Mouse (Mus musculus) embryonic facial prominence, embryonic 10.5 days (tissue): Measurements from ENCODE around the gene Trpm8. TPM values are rescaled to one million over a fixed set of nuclear protein-coding genes. Genes with fewer than 3 reads are reported as not detected.

Experiments used
- DNase-seq: peaks from one replicate; pipeline ENCODE4 v3.0.0-alpha.2; 2017; ENCODE audit warnings: low spot score
- H3K27ac ChIP-seq: fragments of 300-500 bp; sonication (generic); replicated peaks from 2 replicates; pipeline ENCODE4 v1.5.1; 2016; ENCODE audit warnings: mild to moderate bottlenecking
- H3K27me3 ChIP-seq: fragments of 300-500 bp; sonication (generic); replicated peaks from 2 replicates; pipeline ENCODE4 v1.6.1; 2016; ENCODE audit warnings: low read depth, mild to moderate bottlenecking; ENCODE audit not compliant: poor library complexity, severe bottlenecking
- H3K36me3 ChIP-seq: fragments of 300-500 bp; sonication (generic); replicated peaks from 2 replicates; pipeline ENCODE4 v1.6.1; 2016; ENCODE audit warnings: mild to moderate bottlenecking, moderate library complexity
- H3K4me1 ChIP-seq: fragments of 300-500 bp; sonication (generic); 2 replicates; pipeline ENCODE4 v1.6.1; 2016
- H3K4me3 ChIP-seq: fragments of 300-500 bp; sonication (generic); 2 replicates; pipeline ENCODE4 v1.5.1; 2016; ENCODE audit warnings: mild to moderate bottlenecking, moderate library complexity
- H3K9me3 ChIP-seq: fragments of 300-500 bp; sonication (generic); 2 replicates; pipeline ENCODE4 v1.6.1; 2016; ENCODE audit warnings: mild to moderate bottlenecking
- WGBS: fragments of 180-500 bp; shearing (Covaris S2); methylation state at CpG from one replicate; pipeline ENCODE4 v1.1.7; 2016; 5-methylcytosine and 5-hydroxymethylcytosine counted together
- polyA plus RNA-seq: library from polyadenylated mRNA; unstranded; fragments of >200 nt; fragmentation: Nextera tagmentation; extraction: Ambion mirVana; gene quantifications from 2 replicates; pipeline ENCODE4 v1.2.1, GENCODE M21; 2016

Trpm8 gene
- polyA plus RNA-seq, 1 experiment from 2014 or later = not detected

DNA sequence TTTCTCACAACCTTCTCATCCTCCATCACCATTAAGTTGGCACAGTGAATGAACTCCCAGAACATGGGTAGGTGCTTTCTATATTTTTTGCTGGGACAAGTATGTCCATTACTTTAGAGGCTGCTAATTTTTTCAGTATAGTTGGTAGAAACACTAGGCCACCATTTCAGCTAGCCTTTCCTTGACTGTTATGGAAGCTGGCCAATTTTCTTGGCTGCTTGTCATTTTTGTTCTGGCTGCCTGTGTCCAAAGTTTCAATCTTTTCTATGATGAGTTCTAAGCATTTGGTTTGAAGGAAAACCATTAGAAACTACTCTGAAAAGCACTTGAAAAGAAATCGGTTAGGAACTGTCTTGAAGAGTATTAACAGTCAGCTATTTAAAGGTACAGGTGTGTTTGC is 101.0 kb downstream of the Trpm8 start:
- 0 out of 2 replicates have a peak, but pooled peaks cover 6% of the 10 kb centered on the region for H3K9me3 ChIP-seq
- DNase-seq = no peak
- no peaks in the 10 kb centered on the region for H3K27me3 ChIP-seq
- no peak overlapping the region for H3K27ac ChIP-seq
- H3K4me3 ChIP-seq = no peak overlapping the region
- no peaks in the 10 kb centered on the region for H3K4me1 ChIP-seq
- 94% methylated on average over 1 of the region's 1 CpGs for WGBS
- H3K36me3 ChIP-seq = no peaks in the 10 kb centered on the region

DNA sequence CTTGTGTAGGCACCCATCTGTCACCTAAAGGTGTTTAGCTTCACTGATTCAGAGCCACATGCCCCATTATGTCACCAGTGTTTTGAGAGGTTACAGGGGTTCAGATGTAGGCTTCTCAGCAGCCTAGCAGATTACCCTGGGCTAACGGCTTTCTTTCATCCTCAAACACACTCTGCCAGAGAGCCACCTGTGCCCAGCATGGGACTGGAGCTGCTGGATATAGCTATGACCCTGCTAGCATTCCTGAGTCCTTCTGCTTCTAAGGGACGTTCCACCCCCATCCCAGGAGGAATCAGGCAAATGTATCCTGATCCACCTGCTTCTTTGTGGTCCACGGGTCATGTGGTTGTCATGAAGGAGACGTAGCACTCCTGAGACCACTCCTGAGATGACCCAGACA is 114.2 kb downstream of the Trpm8 start:
- Histone ChIP-seq H3K36me3 (no peaks in the 10 kb centered on the region), H3K27ac (no peak overlapping the region), H3K27me3 (no peaks in the 10 kb centered on the region), H3K9me3 (no peaks in the 10 kb centered on the region), H3K4me3 (no peak overlapping the region), H3K4me1 (no peaks in the 10 kb centered on the region)
- 78% methylated on average over 4 of the region's 4 CpGs for WGBS
- DNase-seq = no peak

DNA sequence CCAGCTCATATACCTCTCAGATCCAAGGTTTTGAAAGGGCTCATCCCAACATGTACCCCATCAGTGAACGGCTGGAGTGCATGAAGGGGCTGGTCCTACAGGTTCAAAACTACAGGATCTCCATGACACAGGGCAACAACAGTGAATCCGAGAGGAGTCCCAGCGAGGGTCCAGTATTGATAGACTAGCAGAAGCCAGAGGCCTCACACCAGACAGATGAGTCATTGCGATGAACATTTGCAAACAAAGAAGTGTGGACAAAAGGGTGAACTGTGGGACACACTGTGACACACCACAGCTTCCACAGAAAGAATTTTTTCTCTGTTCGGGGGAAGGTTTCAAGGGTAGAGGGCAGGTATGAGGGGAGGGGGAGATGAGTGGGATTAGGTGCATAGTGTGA is 115.9 kb downstream of the Trpm8 start:
- H3K27me3 ChIP-seq = no peaks in the 10 kb centered on the region
- WGBS = 88% methylated on average over 5 of the region's 5 CpGs

DNA sequence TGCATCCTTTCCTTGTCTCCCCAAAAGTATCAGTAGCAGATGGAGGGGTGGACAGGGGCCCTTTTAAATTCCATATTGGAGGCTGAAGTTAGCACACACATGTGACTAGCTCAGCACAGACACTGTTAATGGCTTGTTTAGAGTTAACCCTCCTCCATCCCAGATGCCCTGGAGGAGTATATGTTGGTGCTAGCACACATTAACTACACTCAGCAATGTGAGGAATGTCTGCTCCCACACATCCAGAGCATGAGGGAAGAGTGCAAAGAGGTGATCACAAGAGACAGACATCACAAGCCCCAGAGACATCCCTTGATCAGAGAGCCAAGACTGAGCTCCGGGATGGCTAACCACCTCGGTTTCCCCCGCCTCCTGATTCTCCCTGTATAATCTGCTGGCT is 125.9 kb downstream of the Trpm8 start:
- Histone ChIP-seq H3K9me3 (no peaks in the 10 kb centered on the region), H3K4me3 (no peak overlapping the region), H3K4me1 (peaks cover 23% of the 10 kb centered on the region), H3K36me3 (no peaks in the 10 kb centered on the region), H3K27ac (no peak overlapping the region), H3K27me3 (no peaks in the 10 kb centered on the region)
- 65% methylated on average over 3 of the region's 3 CpGs for WGBS
- DNase-seq = no peak

More for the DNA sequence above, 115.9 kb downstream of the Trpm8 start:
- Histone ChIP-seq H3K9me3 (no peaks in the 10 kb centered on the region), H3K4me1 (no peaks in the 10 kb centered on the region), H3K36me3 (no peaks in the 10 kb centered on the region), H3K4me3 (no peak overlapping the region), H3K27ac (no peak overlapping the region)
- DNase-seq = no peak

DNA sequence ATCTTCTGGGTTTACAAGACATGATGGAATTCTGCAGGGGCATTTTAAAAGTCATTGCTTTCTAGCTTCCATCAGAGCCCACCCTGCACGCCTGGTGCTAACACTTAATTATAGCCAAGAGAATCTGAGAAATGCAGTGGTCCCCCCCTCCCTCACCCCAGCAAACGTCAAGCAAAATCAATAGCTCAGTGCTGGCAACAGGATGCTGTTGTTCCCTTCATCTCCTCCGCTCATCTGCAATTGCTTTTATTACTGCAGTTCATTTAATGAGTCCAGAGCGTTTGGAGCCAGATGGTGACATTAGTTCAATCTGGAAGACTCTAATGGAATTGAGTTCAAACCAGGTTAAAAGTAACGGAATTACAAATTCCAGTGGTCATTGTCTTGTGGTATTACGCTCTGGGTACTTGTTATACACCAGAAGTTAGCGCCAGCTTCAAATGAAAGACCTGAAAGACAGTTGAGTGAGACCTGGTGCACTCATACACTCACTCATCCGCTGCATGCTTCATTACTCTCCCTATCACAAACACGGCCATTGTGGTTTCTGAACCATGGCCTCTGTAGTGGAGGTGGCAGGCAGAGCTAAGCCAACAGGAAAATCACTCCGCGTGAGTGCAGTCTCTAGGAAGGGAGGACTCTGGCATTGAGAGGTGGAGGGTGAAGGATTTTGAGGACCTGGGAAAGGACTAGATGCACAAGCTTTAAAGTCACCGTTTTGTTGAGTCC is 128.8 kb downstream of the Trpm8 start:
- Histone ChIP-seq H3K4me1 (peaks cover 12% of the 10 kb centered on the region), H3K9me3 (no peaks in the 10 kb centered on the region), H3K27me3 (no peaks in the 10 kb centered on the region), H3K36me3 (no peaks in the 10 kb centered on the region), H3K27ac (no peak overlapping the region), H3K4me3 (no peak overlapping the region)
- 65% methylated on average over 12 of the region's 12 CpGs for WGBS
- DNase-seq = no peak

DNA sequence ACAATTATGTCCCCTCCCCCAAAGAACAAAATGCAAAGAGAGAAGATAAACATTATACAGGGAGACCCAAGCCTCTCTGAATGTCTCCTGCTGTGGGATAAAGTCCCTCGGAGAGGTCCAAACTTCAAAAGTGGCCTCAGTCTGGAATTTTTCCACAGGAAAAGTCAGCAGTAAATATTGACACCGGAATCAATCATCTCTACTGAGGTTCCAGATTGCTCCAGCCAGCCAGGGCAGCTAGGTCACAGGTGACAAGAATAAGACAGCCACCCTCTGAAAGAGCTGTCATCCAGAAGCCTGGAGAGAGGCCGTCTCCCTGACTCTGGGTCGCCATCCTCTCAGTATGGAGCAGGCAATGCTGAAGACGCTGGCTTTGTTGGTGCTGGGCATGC is 129.3 kb downstream of the Trpm8 start, which contains the start of gene Spp2:
Gene Spp2, plus strand, starts transcription at position 155 of the 392 bp plus-strand sequence.
- Histone ChIP-seq H3K27me3 (no peaks in the 10 kb centered on the region), H3K36me3 (no peaks in the 10 kb centered on the region), H3K4me3 (no peak within 1 kb of the TSS), H3K9me3 (no peaks in the 10 kb centered on the region), H3K27ac (no peak within 1 kb of the TSS), H3K4me1 (peaks cover 12% of the 10 kb centered on the region)
- WGBS = 74% methylated on average over 5 of the region's 5 CpGs
- no peak for DNase-seq

DNA sequence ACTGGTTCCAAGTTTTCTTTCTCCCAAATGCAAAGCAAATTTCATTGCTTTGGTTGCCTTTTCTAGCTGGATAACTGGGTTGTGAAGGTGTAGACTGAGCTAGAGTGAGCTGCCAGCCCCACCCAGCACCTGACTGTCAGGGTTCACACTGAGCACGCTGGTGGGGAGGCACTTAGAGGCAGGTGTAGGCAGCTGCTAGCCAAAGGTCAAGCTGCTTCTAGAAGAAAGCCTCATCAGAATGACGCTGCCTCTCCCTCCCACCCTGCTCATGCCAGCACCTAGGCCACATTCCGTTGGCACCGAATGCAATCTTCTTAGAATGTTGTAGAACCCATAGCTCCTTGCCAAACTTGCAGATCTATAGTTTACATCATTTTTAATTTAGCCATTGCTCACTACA is 130.9 kb downstream of the Trpm8 start:
- Histone ChIP-seq H3K4me3 (no peak overlapping the region), H3K27me3 (no peaks in the 10 kb centered on the region), H3K4me1 (peaks cover 17% of the 10 kb centered on the region), H3K36me3 (no peaks in the 10 kb centered on the region), H3K9me3 (no peaks in the 10 kb centered on the region), H3K27ac (no peak overlapping the region)
- no peak for DNase-seq
- 84% methylated on average over 4 of the region's 4 CpGs for WGBS

DNA sequence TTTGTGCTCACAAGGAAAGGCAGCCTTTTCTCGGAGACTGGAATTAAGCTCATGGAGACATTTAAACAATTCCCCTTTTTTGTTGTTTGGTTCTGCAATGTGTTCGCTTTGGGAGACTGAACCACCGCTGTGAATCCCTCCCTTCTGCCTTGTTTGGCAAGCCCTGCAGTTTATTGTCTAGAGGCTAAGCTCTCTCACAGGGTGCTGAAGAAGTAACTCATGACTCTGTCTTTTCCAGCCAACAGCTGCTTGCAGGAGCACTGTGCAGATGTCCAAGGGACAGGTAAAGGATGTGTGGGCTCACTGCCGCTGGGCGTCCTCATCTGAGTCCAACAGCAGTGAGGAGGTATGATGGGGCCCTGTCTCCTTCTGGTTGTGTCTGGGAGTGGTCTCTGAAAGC is 134.6 kb downstream of the Trpm8 start:
- no peak for DNase-seq
- Histone ChIP-seq H3K9me3 (no peaks in the 10 kb centered on the region), H3K27ac (no peak overlapping the region), H3K27me3 (no peaks in the 10 kb centered on the region), H3K4me3 (no peak overlapping the region), H3K4me1 (peaks cover 5% of the 10 kb centered on the region), H3K36me3 (no peaks in the 10 kb centered on the region)
- WGBS = 64% methylated on average over 5 of the region's 5 CpGs

DNA sequence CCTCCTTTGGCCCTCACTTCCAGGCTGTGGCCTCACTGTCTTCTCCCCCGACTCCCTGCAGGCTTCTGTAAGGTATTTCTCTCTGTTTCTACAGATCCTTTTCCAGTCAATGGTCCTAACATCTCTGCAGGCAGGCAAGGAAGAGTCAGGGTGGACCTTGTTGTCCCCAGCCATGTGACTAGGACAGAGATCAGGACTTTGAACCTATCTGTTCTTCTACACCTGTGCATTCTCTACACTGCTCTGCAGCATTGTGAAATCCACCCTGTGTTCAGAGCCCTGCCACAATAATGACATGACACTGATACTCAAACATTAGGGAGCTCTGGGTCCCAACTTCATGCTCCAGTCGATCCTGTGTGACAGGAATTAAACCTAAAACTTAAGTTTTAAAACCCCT is 141.5 kb downstream of the Trpm8 start:
- WGBS = 69% methylated on average over 2 of the region's 2 CpGs
- H3K9me3 ChIP-seq = no peaks in the 10 kb centered on the region
- no peaks in the 10 kb centered on the region for H3K27me3 ChIP-seq
- no peaks in the 10 kb centered on the region for H3K36me3 ChIP-seq
- no peaks in the 10 kb centered on the region for H3K4me1 ChIP-seq
- H3K4me3 ChIP-seq = no peak overlapping the region
- no peak overlapping the region for H3K27ac ChIP-seq
- DNase-seq = no peak

DNA sequence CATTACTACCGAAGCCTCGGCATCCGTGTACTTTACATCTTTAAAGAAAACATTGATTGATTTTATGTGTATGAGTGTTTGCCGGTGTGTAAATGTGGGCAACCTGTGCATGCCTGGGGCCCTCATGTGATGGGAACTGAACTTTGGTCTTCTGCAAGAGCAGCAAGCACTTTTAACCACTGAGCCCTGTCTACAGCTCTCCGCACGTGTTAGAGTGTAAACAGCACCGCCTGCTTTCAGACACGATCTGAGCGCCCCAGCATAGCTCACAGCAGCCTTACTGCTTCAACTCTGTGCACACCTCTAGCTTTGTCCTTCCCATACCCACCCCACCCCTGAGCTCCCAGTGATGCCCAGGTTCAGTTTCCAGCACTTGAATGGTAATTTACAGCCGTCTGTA is 144.6 kb downstream of the Trpm8 start:
- no peak overlapping the region for H3K27ac ChIP-seq
- 89% methylated on average over 10 of the region's 10 CpGs for WGBS
- H3K27me3 ChIP-seq = no peaks in the 10 kb centered on the region
- H3K4me1 ChIP-seq = no peaks in the 10 kb centered on the region
- no peak for DNase-seq
- H3K9me3 ChIP-seq = no peaks in the 10 kb centered on the region
- H3K36me3 ChIP-seq = no peaks in the 10 kb centered on the region
- no peak overlapping the region for H3K4me3 ChIP-seq

DNA sequence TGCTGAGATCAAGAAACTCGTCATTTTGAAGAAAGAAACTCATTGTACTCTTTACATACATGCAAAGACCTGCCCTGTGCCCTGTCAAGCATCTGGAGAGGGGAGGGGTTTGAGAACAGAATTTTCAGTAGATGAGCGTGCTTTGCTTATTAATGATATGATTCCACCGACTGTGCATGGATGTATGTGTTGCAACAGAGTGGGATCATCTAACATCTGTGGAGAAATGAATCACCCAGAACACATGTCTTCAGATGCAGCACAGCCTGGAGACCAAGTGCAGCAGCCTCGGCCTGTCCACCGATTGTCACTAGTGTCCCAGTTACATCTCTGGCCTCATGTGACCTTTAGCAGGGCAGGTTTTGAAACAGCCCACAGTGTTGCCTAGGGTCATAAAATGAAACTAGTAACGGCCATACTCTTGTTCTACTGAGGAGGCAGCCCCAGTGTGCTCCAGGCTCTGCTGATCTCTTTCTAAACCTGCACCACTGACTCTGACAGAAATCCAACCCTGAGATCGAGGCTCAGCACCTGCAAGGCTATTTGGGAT is 145.5 kb downstream of the Trpm8 start:
- no peak for DNase-seq
- Histone ChIP-seq H3K4me1 (0 out of 2 replicates have a peak, but pooled peaks cover under 1% of the 10 kb centered on the region), H3K36me3 (no peaks in the 10 kb centered on the region), H3K4me3 (no peak overlapping the region), H3K9me3 (no peaks in the 10 kb centered on the region), H3K27me3 (no peaks in the 10 kb centered on the region), H3K27ac (no peak overlapping the region)
- WGBS = 75% methylated on average over 7 of the region's 7 CpGs

DNA sequence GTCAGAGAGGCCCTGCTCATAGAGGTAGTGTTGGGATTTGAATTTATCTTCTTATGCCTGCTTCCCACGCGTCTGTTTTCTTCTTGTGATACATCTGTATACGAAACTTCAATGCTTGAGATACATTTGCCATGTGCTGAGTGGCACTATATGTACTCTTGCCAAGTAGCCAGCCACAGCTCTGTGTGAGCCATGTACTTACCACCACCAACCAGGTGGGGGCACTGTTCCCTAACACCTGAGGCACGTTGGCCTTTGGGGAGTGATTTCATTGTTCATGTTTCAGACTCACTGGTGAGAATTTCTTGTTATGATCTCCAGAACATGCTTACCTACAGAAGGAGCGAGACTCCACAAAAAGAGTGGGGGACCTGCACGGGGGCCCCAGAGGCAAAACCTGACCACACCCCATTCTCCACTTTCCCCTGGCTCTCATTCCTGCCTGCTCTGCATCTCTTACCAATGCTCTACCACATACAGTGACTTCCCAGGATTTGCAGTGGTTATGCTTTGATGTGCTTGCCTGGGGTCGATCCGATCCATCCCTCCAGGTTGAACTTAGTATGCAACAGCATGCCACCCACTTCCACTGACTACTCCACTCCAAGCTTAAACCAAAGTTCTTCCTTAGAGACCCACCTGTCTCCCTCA is 147.3 kb downstream of the Trpm8 start:
- DNase-seq = peak; percentile 86
- Histone ChIP-seq H3K4me1 (peaks cover 19% of the 10 kb centered on the region), H3K27me3 (no peaks in the 10 kb centered on the region)

More for the DNA sequence above, 147.3 kb downstream of the Trpm8 start:
- Histone ChIP-seq H3K4me3 (no peak overlapping the region), H3K36me3 (no peaks in the 10 kb centered on the region), H3K9me3 (no peaks in the 10 kb centered on the region), H3K27ac (peak overlapping the region; percentile 52)
- WGBS = 25% methylated on average over 8 of the region's 8 CpGs
